Mouse (Mus musculus): ENCODE measurements around the gene Faf1. TPM values are rescaled to one million over a fixed set of nuclear protein-coding genes. Genes with fewer than 3 reads are reported as not detected.

The Faf1 gene
- total RNA-seq (2021), result 10 to 100 TPM; 41.1 to 41.7 TPM
- long read RNA-seq, experiment 1, full-length matches to known transcripts, result 140 of 158 reads
- long read RNA-seq, experiment 1, partial matches to known transcripts, result 10 of 158 reads
- long read RNA-seq, experiment 1, other reads (novel, unspliced or antisense), result 8 of 158 reads
- long read RNA-seq, experiment 2, full-length matches to known transcripts, result 70 of 79 reads
- long read RNA-seq, experiment 2, partial matches to known transcripts, result 6 of 79 reads
- long read RNA-seq, experiment 2, other reads (novel, unspliced or antisense), result 3 of 79 reads

GRCm38 (mm10) chr4:109676218-109677215 is at the start of gene Faf1:
TSS of gene Faf1 (plus strand) at chr4:109676588.
- DNase-seq, result peak; percentile 97 to 99

GRCm38 (mm10) chr4:109630215-109630614 is 46.2 kb upstream of the Faf1 start:
- DNase-seq, result no peak

GRCm38 (mm10) chr4:109631029-109631428 is 45.4 kb upstream of the Faf1 start:
- no peak for DNase-seq

GRCm38 (mm10) chr4:109634971-109635370 is 41.4 kb upstream of the Faf1 start:
- no peak for DNase-seq

GRCm38 (mm10) chr4:109639356-109639755 is 37.0 kb upstream of the Faf1 start:
- no peak for DNase-seq

GRCm38 (mm10) chr4:109640141-109640540 is 36.2 kb upstream of the Faf1 start:
- no peak for DNase-seq

GRCm38 (mm10) chr4:109641451-109641850 is 34.9 kb upstream of the Faf1 start:
- no peak for DNase-seq

DNA sequence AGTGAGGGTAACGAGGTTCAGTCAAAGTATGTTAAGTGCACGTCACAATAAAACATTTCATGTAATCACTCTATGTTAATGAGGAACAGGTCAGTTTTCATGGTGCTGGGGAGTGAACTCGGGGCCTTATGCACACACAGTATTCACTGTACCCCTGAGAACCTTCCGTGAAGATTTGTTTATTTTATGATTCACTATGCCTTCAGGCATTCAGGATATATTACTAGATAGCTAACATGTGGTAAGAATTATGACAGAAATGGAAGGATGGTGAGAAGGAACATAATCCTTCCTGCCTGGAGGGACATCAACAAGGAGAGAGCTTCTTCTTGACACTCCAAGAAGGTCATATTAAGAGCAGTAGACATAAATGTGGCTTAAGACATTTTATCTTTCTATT is 29.1 kb upstream of the Faf1 start:
- DNase-seq, result no peak

GRCm38 (mm10) chr4:109649331-109649730 is 27.1 kb upstream of the Faf1 start:
- DNase-seq, result no peak

- DNase-seq, result no peak
Measured at GRCm38 (mm10) chr4:109653251-109653650, 23.1 kb upstream of the Faf1 start.

DNA sequence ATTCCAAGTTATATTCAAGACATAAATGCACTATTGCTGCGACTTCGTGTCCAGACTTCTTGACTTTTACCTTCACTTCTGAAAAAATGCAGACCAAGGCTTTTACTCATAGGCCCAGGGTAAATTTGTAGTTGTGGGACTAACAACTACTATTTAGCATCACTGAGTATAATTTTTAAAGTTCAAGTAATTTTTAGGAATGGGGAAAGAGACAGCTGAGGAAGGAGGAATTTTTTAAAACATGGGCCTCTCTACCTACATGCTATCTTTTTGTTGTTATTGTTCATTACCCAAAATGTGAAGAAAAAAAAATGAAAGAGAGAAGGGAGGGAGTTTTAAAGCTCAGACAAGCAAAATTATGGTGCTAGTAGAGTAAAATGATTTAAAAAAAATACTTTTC is 21.7 kb upstream of the Faf1 start:
- DNase-seq, result no peak

- no peak for DNase-seq
Measured at GRCm38 (mm10) chr4:109655738-109656137, 20.6 kb upstream of the Faf1 start.

DNA sequence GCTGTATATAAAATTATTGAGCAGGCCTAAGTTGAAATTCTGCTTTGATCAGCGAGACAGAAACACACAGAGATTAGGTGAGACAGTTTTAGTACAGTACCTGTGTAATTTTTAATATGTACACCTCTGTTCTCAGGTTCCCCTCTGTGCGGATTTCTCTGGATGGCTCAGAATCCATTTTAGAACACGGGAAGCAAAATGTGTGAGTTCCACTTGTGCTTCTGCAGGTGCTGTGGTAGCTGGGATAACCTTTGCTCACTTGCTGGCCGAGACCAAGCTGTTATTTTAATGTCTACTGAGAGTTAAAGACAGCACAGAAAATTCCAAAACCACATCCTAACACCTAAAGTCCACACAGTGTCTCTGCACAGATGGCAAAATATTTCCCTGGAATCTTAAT is 20.1 kb upstream of the Faf1 start:
- peak in 1 of 2 experiments; percentile 32 for DNase-seq

- DNase-seq, result peak; percentile 63 to 77
Measured at GRCm38 (mm10) chr4:109657021-109657850, 19.2 kb upstream of the Faf1 start.

- peak; percentile 25 to 61 for DNase-seq
Measured at GRCm38 (mm10) chr4:109657851-109658500, 18.4 kb upstream of the Faf1 start.

GRCm38 (mm10) chr4:109658826-109659225 is 17.6 kb upstream of the Faf1 start:
- DNase-seq, result no peak

DNA sequence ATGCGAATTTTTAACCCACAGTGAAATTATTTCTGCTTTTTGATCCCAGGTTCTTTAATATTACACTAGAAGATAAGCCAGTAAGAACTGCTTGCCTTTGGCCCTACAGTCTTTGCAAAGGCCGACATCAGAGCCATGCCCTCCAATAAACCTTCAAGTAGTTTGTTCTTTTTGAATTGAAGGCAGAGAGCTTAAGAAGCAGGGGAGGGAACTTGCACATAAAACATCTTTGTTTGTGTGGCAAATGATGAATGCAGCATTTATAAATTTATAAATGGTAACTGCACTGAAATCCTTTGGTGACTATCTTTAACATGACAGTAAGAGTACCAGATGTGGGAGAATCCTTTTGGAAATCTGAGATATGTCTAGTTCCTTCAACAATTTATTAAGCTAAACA is 16.8 kb upstream of the Faf1 start:
- no peak for DNase-seq

DNA sequence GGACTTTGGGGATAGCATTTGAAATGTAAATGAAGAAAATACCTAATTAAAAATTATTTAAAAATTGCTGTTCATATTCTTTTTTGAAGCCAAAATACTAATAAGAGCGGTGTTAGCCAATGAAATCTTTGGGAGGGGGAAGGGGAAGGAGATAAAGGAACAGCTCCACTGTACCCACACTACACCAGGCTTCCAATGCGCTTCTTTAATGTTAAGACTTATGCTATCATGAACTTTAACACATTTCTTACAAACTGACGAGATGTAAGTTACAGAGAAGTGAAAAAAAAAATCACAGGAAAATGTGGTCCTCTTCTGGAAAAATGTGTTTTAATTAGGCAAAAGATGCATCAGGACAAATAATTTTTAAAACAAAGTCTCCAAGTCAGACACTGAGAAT is 15.8 kb upstream of the Faf1 start:
- DNase-seq, result no peak

DNA sequence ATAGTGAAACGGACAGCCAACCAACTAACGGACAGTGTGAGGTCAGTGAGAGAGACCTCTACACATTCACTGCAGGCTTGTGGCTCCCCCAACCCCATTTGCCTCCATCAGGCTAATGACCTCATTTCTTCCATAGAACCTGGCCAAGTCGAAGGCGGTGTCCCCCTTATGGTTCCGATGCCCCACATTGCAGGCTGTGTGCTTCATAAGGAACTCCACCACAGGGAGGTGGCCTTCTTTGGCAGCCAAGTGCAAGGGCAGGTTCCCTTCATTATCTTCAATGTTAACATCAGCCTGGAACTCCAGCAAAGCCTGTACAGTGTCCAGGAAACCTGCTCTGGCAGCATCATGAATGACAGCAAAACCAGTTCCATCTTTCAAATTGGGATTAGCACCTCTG is 15.2 kb upstream of the Faf1 start:
- DNase-seq, result peak; percentile 46 to 55

- DNase-seq, result peak in 1 of 2 experiments; percentile 25
Measured at GRCm38 (mm10) chr4:109662271-109662670, 14.1 kb upstream of the Faf1 start.

DNA sequence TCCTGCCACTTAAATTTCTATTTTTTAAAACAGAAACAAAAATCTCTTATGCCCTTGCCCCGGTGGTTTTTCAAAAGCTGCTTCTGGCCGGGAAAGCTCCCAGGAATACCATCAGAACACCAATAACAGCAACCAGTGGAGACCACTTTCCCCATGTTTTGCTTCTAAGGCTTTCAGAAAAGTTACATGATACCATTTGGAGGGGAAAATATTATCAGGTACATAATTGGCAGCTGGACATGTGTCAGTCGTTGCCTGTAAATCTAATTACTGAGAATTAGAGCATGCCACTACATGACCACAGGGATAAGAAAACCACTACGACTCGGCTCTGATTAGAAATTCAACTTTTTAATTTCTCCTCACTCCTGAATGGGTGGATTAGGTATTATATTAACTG is 12.3 kb upstream of the Faf1 start:
- DNase-seq, result peak in 1 of 2 experiments; percentile 28
